Comparison of ENCODE assay signal across 20 mouse cellular contexts in the genomic region with DNA sequence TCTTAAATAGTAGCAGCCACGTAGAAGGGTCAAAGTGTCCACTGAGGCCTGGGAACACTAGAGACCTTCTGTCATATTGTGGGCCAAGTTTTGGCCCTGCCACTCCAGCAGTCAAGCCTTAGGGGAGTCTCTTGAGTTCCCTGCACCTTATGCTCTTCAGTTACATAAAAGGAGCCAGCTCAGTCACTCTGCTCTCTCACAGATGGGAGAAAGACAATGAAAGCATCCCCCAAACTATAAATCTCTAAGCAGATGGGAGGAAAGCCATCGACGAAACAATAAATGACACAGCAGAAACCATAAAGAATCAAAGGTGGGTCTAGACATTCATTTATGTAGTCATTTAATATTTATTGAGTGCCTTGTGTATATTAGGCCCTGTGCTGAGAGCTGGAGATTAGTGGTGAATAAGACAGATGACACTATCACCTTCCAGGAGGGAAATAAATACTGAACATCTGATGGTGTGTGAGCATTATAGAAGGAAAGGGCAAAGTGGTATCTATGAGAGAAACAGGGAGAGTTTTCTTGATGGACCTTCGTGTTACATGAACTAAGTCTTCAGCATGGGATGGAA.
"Had no signal": no experiment of that assay in that cellular context is flagged by ENCODE, and none has a peak within 500 bp of the region (broad histone marks: within the 10 kb centered on the region; RNA-seq: fewer than 3 reads in every experiment).

No protein-coding gene starts in this region.

- H3K9me3 ChIP-seq: limb, embryonic 10.5 days; limb, embryonic 13.5 days; liver, embryonic 15.5 days; lung, embryonic 15.5 days; midbrain, embryonic 12.5 days; midbrain, embryonic 15.5 days had no signal

- H3K27ac ChIP-seq: kidney, postnatal 0 days; layer of hippocampus, adult 2 months; limb, embryonic 10.5 days; limb, embryonic 13.5 days; liver, embryonic 12.5 days; liver, embryonic 15.5 days; lung, embryonic 15.5 days; midbrain, embryonic 12.5 days; midbrain, embryonic 15.5 days had no signal

- H3K4me3 ChIP-seq: layer of hippocampus, adult 2 months; limb, embryonic 10.5 days; limb, embryonic 13.5 days; liver, embryonic 12.5 days; liver, embryonic 15.5 days; lung, embryonic 15.5 days; midbrain, embryonic 12.5 days; midbrain, embryonic 15.5 days; myocyte had no signal

- H3K4me1 ChIP-seq: limb, embryonic 10.5 days; limb, embryonic 13.5 days; liver, embryonic 12.5 days; liver, embryonic 15.5 days; lung, embryonic 15.5 days; midbrain, embryonic 12.5 days; midbrain, embryonic 15.5 days had no signal

- H3K36me3 ChIP-seq: limb, embryonic 10.5 days; limb, embryonic 13.5 days; liver, embryonic 12.5 days; liver, embryonic 15.5 days; lung, embryonic 15.5 days; midbrain, embryonic 12.5 days; midbrain, embryonic 15.5 days had no signal

- DNase-seq: kidney, adult 2 months; kidney, postnatal 25 days; layer of hippocampus, adult 9-11 months; liver; lung, adult 18-20 months; lung, postnatal 10 days; lung, postnatal 36 days; thymus, adult 18-20 months; thymus, postnatal 36 days had no signal

- H3K4me2 ChIP-seq: limb, embryonic 13.5 days; liver, embryonic 12.5 days; liver, embryonic 15.5 days; lung, embryonic 15.5 days; midbrain, embryonic 12.5 days; midbrain, embryonic 15.5 days had no signal

- H3K27me3 ChIP-seq: limb, embryonic 13.5 days; liver, embryonic 12.5 days; liver, embryonic 15.5 days; lung, embryonic 15.5 days; midbrain, embryonic 12.5 days; midbrain, embryonic 15.5 days had no signal

- ATAC-seq: intestine, postnatal 0 days; liver, embryonic 12.5 days; midbrain, embryonic 15.5 days had no signal

- H3K9ac ChIP-seq: limb, embryonic 13.5 days; liver, embryonic 12.5 days; liver, embryonic 15.5 days; lung, embryonic 15.5 days; midbrain, embryonic 12.5 days; midbrain, embryonic 15.5 days had no signal
